Mouse (Mus musculus): ENCODE measurements at regions not wholly inside any gene's neighbourhood (a gene's known extent, or its start where the extent isn't known, plus 50 kb on each side); places are given as distances from the start of the nearest gene placed in this dataset.
"Not testable (repeated sequence)": the region's sequence is repeated elsewhere in the genome, so short reads cannot be mapped to it uniquely, and the experiment has no call there.

GRCm38 (mm10) chr2:171985813-171986572 lies 57.3 kb downstream of the Cbln4 start:
- no peaks in the 10 kb centered on the region for H3K27me3 ChIP-seq
- peaks cover 18% of the 10 kb centered on the region for H3K4me1 ChIP-seq (replicated peaks)
- ATAC-seq, result no peak
- no peak overlapping the region for H3K27ac ChIP-seq
- H3K4me3 ChIP-seq (replicated peaks), result no peak overlapping the region
- no peak overlapping the region for H3K4me2 ChIP-seq (replicated peaks)
- no peak overlapping the region for H3K9ac ChIP-seq (replicated peaks)
- H3K36me3 ChIP-seq, result no peaks in the 10 kb centered on the region
- WGBS, result 13% methylated on average over 8 of the region's 8 CpGs
- H3K9me3 ChIP-seq, result no peaks in the 10 kb centered on the region

GRCm38 (mm10) chr2:171969311-171969905 lies 73.9 kb downstream of the Cbln4 start:
- Histone ChIP-seq H3K4me3 (replicated peaks) (no peak overlapping the region), H3K4me2 (replicated peaks) (no peak overlapping the region), H3K4me1 (replicated peaks) (no peaks in the 10 kb centered on the region), H3K27ac (no peak overlapping the region), H3K9me3 (no peaks in the 10 kb centered on the region), H3K27me3 (no peaks in the 10 kb centered on the region), H3K9ac (replicated peaks) (no peak overlapping the region), H3K36me3 (no peaks in the 10 kb centered on the region)
- no peak for ATAC-seq
- 69% methylated on average over 13 of the region's 13 CpGs for WGBS

- Histone ChIP-seq H3K9me3 (no peaks in the 10 kb centered on the region), H3K27me3 (no peaks in the 10 kb centered on the region), H3K4me1 (replicated peaks) (peaks cover 10% of the 10 kb centered on the region; the same call in 1 of the 2 replicates), H3K27ac (no peak overlapping the region), H3K4me3 (replicated peaks) (no peak overlapping the region), H3K9ac (replicated peaks) (no peak overlapping the region), H3K4me2 (replicated peaks) (no peak overlapping the region), H3K36me3 (no peaks in the 10 kb centered on the region)
- ATAC-seq, result no peak
- 71% methylated on average over 7 of the region's 7 CpGs for WGBS
Observed at GRCm38 (mm10) chr2:171946569-171947250, 96.6 kb downstream of the Cbln4 start.

- no peak overlapping the region for H3K27ac ChIP-seq
- no peak overlapping the region for H3K9ac ChIP-seq (replicated peaks)
- no peak for ATAC-seq
- H3K9me3 ChIP-seq, result no peaks in the 10 kb centered on the region
- peaks cover 10% of the 10 kb centered on the region; the same call in 1 of the 2 replicates for H3K4me1 ChIP-seq (replicated peaks)
- 87% methylated on average over 9 of the region's 9 CpGs for WGBS
- H3K27me3 ChIP-seq, result no peaks in the 10 kb centered on the region
- H3K36me3 ChIP-seq, result no peaks in the 10 kb centered on the region
- no peak overlapping the region for H3K4me3 ChIP-seq (replicated peaks)
- H3K4me2 ChIP-seq (replicated peaks), result no peak overlapping the region
Observed at GRCm38 (mm10) chr2:171942671-171943070, 100.6 kb downstream of the Cbln4 start.

- no peaks in the 10 kb centered on the region for H3K9me3 ChIP-seq
- 59% methylated on average over 13 of the region's 13 CpGs for WGBS
- ATAC-seq, result peak; percentile 77
- H3K4me1 ChIP-seq (replicated peaks), result 0 out of 2 replicates have a peak, but pooled peaks cover 8% of the 10 kb centered on the region
- H3K27ac ChIP-seq, result peak overlapping the region; percentile 7; the same call in 1 of the 2 replicates
- no peaks in the 10 kb centered on the region for H3K36me3 ChIP-seq
- no peak overlapping the region for H3K4me2 ChIP-seq (replicated peaks)
- no peak overlapping the region for H3K9ac ChIP-seq (replicated peaks)
- no peak overlapping the region for H3K4me3 ChIP-seq (replicated peaks)
- H3K27me3 ChIP-seq, result no peaks in the 10 kb centered on the region
Observed at GRCm38 (mm10) chr2:171935646-171936325, 107.5 kb downstream of the Cbln4 start.

- H3K27me3 ChIP-seq, result no peaks in the 10 kb centered on the region
- no peak overlapping the region for H3K4me2 ChIP-seq (replicated peaks)
- H3K9me3 ChIP-seq, result peaks cover 6% of the 10 kb centered on the region; the same call in 1 of the 2 replicates
- no peak for ATAC-seq
- no peak overlapping the region for H3K9ac ChIP-seq (replicated peaks)
- H3K4me1 ChIP-seq (replicated peaks), result no peaks in the 10 kb centered on the region
- no peak overlapping the region for H3K4me3 ChIP-seq (replicated peaks)
- H3K36me3 ChIP-seq, result no peaks in the 10 kb centered on the region
- WGBS, result 90% methylated on average over 5 of the region's 5 CpGs
- H3K27ac ChIP-seq, result no peak overlapping the region
Observed at GRCm38 (mm10) chr2:171920960-171921359, 122.3 kb downstream of the Cbln4 start.

- H3K4me3 ChIP-seq (replicated peaks), result no peak overlapping the region
- no peak overlapping the region for H3K9ac ChIP-seq (replicated peaks)
- no peak for ATAC-seq
- no peaks in the 10 kb centered on the region for H3K9me3 ChIP-seq
- H3K4me1 ChIP-seq (replicated peaks), result no peaks in the 10 kb centered on the region
- no peaks in the 10 kb centered on the region for H3K27me3 ChIP-seq
- no peaks in the 10 kb centered on the region for H3K36me3 ChIP-seq
- no peak overlapping the region for H3K4me2 ChIP-seq (replicated peaks)
- H3K27ac ChIP-seq, result no peak overlapping the region
- WGBS, result 79% methylated on average over 3 of the region's 3 CpGs
Observed at GRCm38 (mm10) chr2:171887306-171887705, 156.0 kb downstream of the Cbln4 start.

GRCm38 (mm10) chr2:171879238-171879960 lies 163.9 kb downstream of the Cbln4 start:
- ATAC-seq; H3K36me3 ChIP-seq; H3K4me3 ChIP-seq (replicated peaks); H3K4me1 ChIP-seq (replicated peaks); H3K27ac ChIP-seq; H3K9me3 ChIP-seq; H3K27me3 ChIP-seq; H3K4me2 ChIP-seq (replicated peaks); H3K9ac ChIP-seq (replicated peaks): not testable (repeated sequence)
- 74% methylated on average over 8 of the region's 8 CpGs for WGBS

GRCm38 (mm10) chr2:171867550-171867949 lies 175.7 kb downstream of the Cbln4 start:
- Histone ChIP-seq H3K4me3 (replicated peaks) (no peak overlapping the region), H3K9me3 (no peaks in the 10 kb centered on the region), H3K9ac (replicated peaks) (no peak overlapping the region), H3K27ac (no peak overlapping the region), H3K27me3 (no peaks in the 10 kb centered on the region), H3K36me3 (no peaks in the 10 kb centered on the region), H3K4me1 (replicated peaks) (no peaks in the 10 kb centered on the region), H3K4me2 (replicated peaks) (no peak overlapping the region)
- WGBS, result 90% methylated on average over 3 of the region's 3 CpGs
- no peak for ATAC-seq

- H3K36me3 ChIP-seq, result no peaks in the 10 kb centered on the region
- H3K4me2 ChIP-seq (replicated peaks), result no peak overlapping the region
- no peak overlapping the region for H3K27ac ChIP-seq
- 89% methylated on average over 8 of the region's 8 CpGs for WGBS
- H3K27me3 ChIP-seq, result no peaks in the 10 kb centered on the region
- no peaks in the 10 kb centered on the region for H3K4me1 ChIP-seq (replicated peaks)
- no peak overlapping the region for H3K4me3 ChIP-seq (replicated peaks)
- H3K9me3 ChIP-seq, result no peaks in the 10 kb centered on the region
- ATAC-seq, result no peak
- H3K9ac ChIP-seq (replicated peaks), result no peak overlapping the region
Observed at GRCm38 (mm10) chr2:171864376-171864965, 178.8 kb downstream of the Cbln4 start.

- no peak overlapping the region for H3K27ac ChIP-seq
- H3K27me3 ChIP-seq, result no peaks in the 10 kb centered on the region
- no peak for ATAC-seq
- no peak overlapping the region for H3K4me2 ChIP-seq (replicated peaks)
- H3K36me3 ChIP-seq, result no peaks in the 10 kb centered on the region
- no peak overlapping the region for H3K9ac ChIP-seq (replicated peaks)
- no peak overlapping the region for H3K4me3 ChIP-seq (replicated peaks)
- no peaks in the 10 kb centered on the region for H3K9me3 ChIP-seq
- no peaks in the 10 kb centered on the region for H3K4me1 ChIP-seq (replicated peaks)
- 91% methylated on average over 2 of the region's 2 CpGs for WGBS
Observed at GRCm38 (mm10) chr2:171862626-171863025, 180.6 kb downstream of the Cbln4 start.
